Mouse (Mus musculus) cortical plate, adult 2 months (tissue): ENCODE data around the gene Hspa2. TPM values are rescaled to one million over a fixed set of nuclear protein-coding genes. Genes with fewer than 3 reads are reported as not detected.

ENCODE experiments used
- H3K27ac ChIP-seq: fragments of 200-500 bp; 2 replicates; pipeline ENCODE4 v1.5.1; 2012; ENCODE audit warnings: low read length, control low read depth, inconsistent platforms; ENCODE audit not compliant: insufficient read depth
- H3K4me1 ChIP-seq: fragments of 200-500 bp; 2 replicates; pipeline ENCODE4 v1.6.1; 2011; ENCODE audit warnings: low read length; ENCODE audit not compliant: control insufficient read depth, insufficient read depth
- H3K4me3 ChIP-seq: fragments of 200-500 bp; 2 replicates; pipeline ENCODE4 v1.5.1; 2011; ENCODE audit warnings: mild to moderate bottlenecking, low read length, control low read depth; ENCODE audit not compliant: insufficient read depth
- CTCF ChIP-seq: fragments of 200-500 bp; IDR thresholded peaks from 2 replicates; pipeline ENCODE4 v1.5.1; 2011; ENCODE audit warnings: mild to moderate bottlenecking, control low read depth, low read length; ENCODE audit not compliant: insufficient read depth; ENCODE audit errors: extremely low read depth
- POLR2A ChIP-seq: fragments of 200-500 bp; IDR thresholded peaks from 2 replicates; pipeline ENCODE4 v1.6.1; 2011; ENCODE audit warnings: mild to moderate bottlenecking, low read length, control low read depth; ENCODE audit not compliant: insufficient read depth; ENCODE audit errors: extremely low read depth
- polyA plus RNA-seq: library from polyadenylated mRNA; depleted of rRNA; stranded (reverse); fragments of >200 nt; gene quantifications from 2 replicates; pipeline ENCODE4 v1.2.3, GENCODE M21; 2012

Gene Hspa2
- polyA plus RNA-seq, 1 experiment: 47.8 TPM

DNA sequence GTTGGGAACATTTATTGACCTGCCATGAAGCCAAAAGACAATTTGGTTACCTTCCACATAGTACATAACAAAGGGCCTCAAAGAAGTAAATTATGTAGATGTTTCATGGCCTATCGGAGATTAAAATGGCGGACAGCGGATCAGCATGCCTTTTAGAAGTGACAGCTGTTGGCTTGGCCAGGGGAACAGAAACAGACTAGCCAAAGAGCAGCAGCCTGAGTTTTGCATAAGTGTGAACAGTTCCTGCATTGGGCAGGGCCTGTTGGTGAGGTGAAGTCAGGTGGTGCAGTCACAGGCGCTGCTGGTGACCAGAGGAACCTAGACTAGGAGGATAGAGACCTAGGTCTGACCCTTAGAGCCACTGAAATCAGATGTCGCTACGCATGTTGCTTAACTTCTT is 26.9 kb upstream of the Hspa2 start:
- Histone ChIP-seq H3K4me3 (no peak overlapping the region), H3K4me1 (no peaks in the 10 kb centered on the region; the same call in 1 of the 2 replicates), H3K27ac (no peak overlapping the region)
- TF ChIP-seq CTCF (no peak), POLR2A (no peak)

GRCm38 (mm10) chr12:76377726-76378125 is 26.2 kb upstream of the Hspa2 start:
- Histone ChIP-seq H3K27ac (no peak overlapping the region), H3K4me1 (no peaks in the 10 kb centered on the region; the same call in 1 of the 2 replicates), H3K4me3 (no peak overlapping the region)
- TF ChIP-seq CTCF (no peak), POLR2A (no peak)

- Histone ChIP-seq H3K4me1 (no peaks in the 10 kb centered on the region; the same call in 1 of the 2 replicates), H3K27ac (no peak overlapping the region), H3K4me3 (no peak overlapping the region)
- TF ChIP-seq POLR2A: no peak
- TF ChIP-seq CTCF: no peak
These were observed 25.4 kb upstream of the Hspa2 start for GRCm38 (mm10) chr12:76378556-76378955.

DNA sequence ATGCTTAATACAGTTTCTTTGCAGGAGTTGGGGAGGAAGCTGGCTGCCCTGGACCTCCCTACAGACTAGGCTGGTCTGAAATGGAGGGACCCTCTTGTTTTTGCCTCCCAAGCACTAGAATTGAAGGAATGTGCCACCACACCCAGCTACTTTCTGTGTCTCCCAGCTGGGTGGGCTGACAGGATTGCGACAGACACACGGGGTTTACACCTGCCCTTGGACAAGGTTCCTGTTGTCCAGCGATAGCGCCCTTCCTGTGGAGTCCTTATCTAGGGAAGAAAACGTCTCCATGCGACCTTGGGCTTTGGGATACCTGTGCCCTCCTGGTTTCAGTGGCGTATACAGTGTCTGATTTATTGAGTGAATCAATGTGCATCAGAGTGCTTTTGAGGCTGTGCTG is 23.8 kb upstream of the Hspa2 start:
- TF ChIP-seq CTCF (no peak), POLR2A (no peak)

GRCm38 (mm10) chr12:76385342-76385741 is 18.6 kb upstream of the Hspa2 start:
- no peak overlapping the region for H3K27ac ChIP-seq
- H3K4me3 ChIP-seq: no peak overlapping the region
- no peaks in the 10 kb centered on the region for H3K4me1 ChIP-seq
- no peak for TF ChIP-seq CTCF
- no peak for TF ChIP-seq POLR2A

More for the DNA sequence above, 23.8 kb upstream of the Hspa2 start:
- H3K4me3 ChIP-seq: no peak overlapping the region
- H3K4me1 ChIP-seq: no peaks in the 10 kb centered on the region; the same call in 1 of the 2 replicates
- no peak overlapping the region for H3K27ac ChIP-seq

DNA sequence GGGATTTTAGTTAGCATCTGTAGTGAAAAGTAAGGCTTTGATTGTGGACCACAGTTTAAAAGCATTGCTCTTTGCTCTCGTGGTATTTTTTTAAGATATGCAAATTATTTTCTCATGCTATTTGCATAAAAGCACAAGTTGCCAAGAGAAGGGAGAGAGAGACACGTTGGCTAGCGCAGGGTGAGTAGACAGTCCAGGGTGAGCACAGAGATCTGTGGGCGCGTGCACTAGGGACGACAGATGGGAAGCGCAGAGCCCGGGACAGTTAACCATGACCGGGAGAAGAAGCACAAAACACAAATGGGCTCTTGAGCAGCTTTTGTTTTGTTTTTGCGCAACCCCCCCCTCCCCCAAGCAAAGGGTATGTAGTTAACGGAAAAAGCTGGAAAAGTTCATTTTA is 15.2 kb upstream of the Hspa2 start:
- TF ChIP-seq POLR2A: no peak
- no peak for TF ChIP-seq CTCF
- Histone ChIP-seq H3K27ac (no peak overlapping the region), H3K4me3 (no peak overlapping the region), H3K4me1 (no peaks in the 10 kb centered on the region)

- TF ChIP-seq CTCF: no peak
- no peak for TF ChIP-seq POLR2A
- no peaks in the 10 kb centered on the region for H3K4me1 ChIP-seq
- H3K4me3 ChIP-seq: no peak overlapping the region
- H3K27ac ChIP-seq: no peak overlapping the region
These were observed 12.2 kb upstream of the Hspa2 start for GRCm38 (mm10) chr12:76391595-76392271.

DNA sequence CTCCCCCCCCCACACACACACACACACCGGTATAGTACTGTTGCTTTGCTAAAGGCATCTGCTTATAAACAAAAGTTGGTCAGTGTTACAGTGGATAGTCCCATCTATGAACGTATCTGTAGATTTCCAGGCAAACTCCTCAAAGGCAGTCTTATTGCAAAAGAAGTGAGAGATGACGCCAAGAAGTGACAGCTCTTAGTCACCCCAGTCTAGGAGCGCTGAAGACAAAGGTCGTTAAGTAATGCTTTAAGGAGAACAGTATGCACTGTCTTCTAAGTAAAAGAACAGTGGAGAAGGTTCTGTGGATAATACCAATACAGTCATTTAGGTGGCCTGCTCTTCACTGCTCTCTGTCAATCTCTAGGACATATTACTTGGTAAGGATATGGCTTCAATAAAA is 11.0 kb upstream of the Hspa2 start:
- Histone ChIP-seq H3K27ac (no peak overlapping the region), H3K4me3 (no peak overlapping the region), H3K4me1 (no peaks in the 10 kb centered on the region)
- TF ChIP-seq POLR2A (no peak), CTCF (no peak)

DNA sequence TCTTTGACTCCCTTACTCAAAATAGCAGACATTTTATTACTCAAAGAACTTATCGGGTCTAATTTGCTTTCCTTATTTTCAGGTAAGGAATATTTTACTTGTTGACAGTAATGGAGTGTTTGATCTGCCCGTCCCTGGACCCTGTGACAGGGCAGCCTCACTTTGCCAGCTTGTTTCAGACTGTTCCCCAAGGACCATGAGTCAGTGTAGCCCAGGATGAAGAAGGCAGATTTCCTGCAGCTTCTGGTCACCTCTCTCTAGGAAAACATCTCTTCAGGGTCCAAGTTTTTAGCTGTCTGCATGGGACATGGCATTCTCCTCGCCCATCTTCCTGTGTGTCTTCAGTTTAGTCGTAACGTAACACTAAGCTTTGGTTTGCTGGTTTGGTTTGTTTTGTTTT is 6.7 kb upstream of the Hspa2 start:
- H3K27ac ChIP-seq: no peak overlapping the region
- TF ChIP-seq POLR2A: no peak
- TF ChIP-seq CTCF: no peak
- H3K4me1 ChIP-seq: no peaks in the 10 kb centered on the region
- no peak overlapping the region for H3K4me3 ChIP-seq

DNA sequence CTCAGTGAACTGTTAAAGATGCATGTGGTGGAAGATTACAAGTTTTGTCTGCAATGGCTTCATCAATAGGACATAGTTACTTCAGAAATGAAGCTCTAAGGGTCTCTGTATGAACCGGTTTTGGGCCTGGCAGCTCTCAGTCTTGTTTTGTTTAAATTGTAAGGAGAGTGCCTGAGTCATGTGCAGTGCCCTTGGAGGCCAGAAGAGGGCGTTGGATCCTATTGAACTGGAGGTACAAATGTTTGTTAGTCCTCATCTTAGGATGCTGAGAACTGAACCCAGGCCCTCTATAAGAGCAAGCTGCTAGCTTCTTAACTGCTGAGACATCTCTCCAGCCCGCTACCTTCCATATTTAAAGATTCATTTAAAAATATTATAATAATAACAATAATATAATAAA is 2.3 kb upstream of the Hspa2 start:
- Histone ChIP-seq H3K27ac (no peak overlapping the region), H3K4me3 (no peak overlapping the region), H3K4me1 (peaks cover 3% of the 10 kb centered on the region; the same call in 1 of the 2 replicates)
- TF ChIP-seq CTCF (no peak), POLR2A (no peak)
